Mouse (Mus musculus) limb, embryonic 10.5 days (tissue): ENCODE measurements around the gene Car12. TPM values are rescaled to one million over a fixed set of nuclear protein-coding genes. Genes with fewer than 3 reads are reported as not detected.

ENCODE experiments used
- DNase-seq: peaks from one replicate; pipeline ENCODE4 v3.0.0-alpha.2; 2017; ENCODE audit warnings: low spot score
- H3K27ac ChIP-seq: fragments of 300-500 bp; sonication (generic); 2 replicates; pipeline ENCODE4 v1.5.1; 2016; ENCODE audit warnings: mild to moderate bottlenecking
- H3K27me3 ChIP-seq: fragments of 300-500 bp; sonication (generic); 2 replicates; pipeline ENCODE4 v1.6.1; 2016; ENCODE audit warnings: low read depth, mild to moderate bottlenecking; ENCODE audit not compliant: poor library complexity, severe bottlenecking
- H3K36me3 ChIP-seq: fragments of 300-500 bp; sonication (generic); 2 replicates; pipeline ENCODE4 v1.6.1; 2016; ENCODE audit warnings: mild to moderate bottlenecking, moderate library complexity
- H3K4me1 ChIP-seq: fragments of 300-500 bp; sonication (generic); 2 replicates; pipeline ENCODE4 v1.6.1; 2016
- H3K4me3 ChIP-seq: fragments of 300-500 bp; sonication (generic); 2 replicates; pipeline ENCODE4 v1.5.1; 2016; ENCODE audit warnings: mild to moderate bottlenecking, moderate library complexity
- H3K9me3 ChIP-seq: fragments of 300-500 bp; sonication (generic); replicated peaks from 2 replicates; pipeline ENCODE4 v1.6.1; 2016; ENCODE audit warnings: mild to moderate bottlenecking
- WGBS: fragments of 180-500 bp; shearing (Covaris S2); methylation state at CpG from one replicate; pipeline ENCODE4 v1.1.7; 2016; 5-methylcytosine and 5-hydroxymethylcytosine counted together
- polyA plus RNA-seq: library from polyadenylated mRNA; unstranded; fragments of >200 nt; fragmentation: Nextera tagmentation; extraction: Ambion mirVana; gene quantifications from 2 replicates; pipeline ENCODE4 v1.2.1, GENCODE M21; 2016

The Car12 gene
- polyA plus RNA-seq, 1 experiment from 2014 or later: 5.2 TPM

DNA sequence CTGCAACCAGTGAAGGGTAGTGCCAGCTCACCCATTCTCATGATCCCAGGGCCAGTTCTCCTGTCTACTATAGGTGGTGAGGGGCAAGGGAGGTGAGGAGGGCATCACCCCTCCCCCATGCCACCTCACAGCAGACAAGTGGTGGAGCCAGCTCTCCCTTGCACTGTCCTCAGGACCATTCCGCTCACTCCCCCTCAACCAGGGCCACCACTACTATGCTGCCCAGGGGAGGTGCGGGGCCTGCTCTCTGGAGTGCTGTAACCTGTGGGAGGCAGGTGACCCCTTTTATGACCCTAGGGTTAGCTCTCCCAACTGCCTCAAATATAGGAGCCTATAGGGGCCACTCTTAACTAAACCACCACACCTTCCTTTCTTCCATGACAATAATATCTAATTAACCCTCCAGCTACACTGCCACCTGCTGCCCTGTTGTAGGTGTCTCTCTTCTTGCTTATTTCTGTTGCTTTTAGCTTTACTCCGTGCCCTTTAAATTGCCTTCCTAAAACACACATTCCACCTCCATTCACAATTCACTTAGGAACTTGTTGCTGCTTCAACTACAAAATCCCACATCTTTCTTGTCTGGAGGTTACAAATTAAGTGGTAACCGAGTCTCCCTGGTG, 21.7 kb upstream of the Car12 start:
- H3K27ac ChIP-seq: no peak overlapping the region
- H3K4me1 ChIP-seq: 0 out of 2 replicates have a peak, but pooled peaks cover 2% of the 10 kb centered on the region
- 80% methylated on average over 4 of the region's 4 CpGs for WGBS
- no peak for DNase-seq
- no peaks in the 10 kb centered on the region for H3K9me3 ChIP-seq
- no peak overlapping the region for H3K4me3 ChIP-seq
- H3K36me3 ChIP-seq: no peaks in the 10 kb centered on the region
- no peaks in the 10 kb centered on the region for H3K27me3 ChIP-seq

GRCm38 (mm10) chr9:66697355-66698140, 15.9 kb upstream of the Car12 start:
- WGBS: 83% methylated on average over 7 of the region's 7 CpGs
- Histone ChIP-seq H3K4me3 (no peak overlapping the region), H3K36me3 (no peaks in the 10 kb centered on the region), H3K27ac (no peak overlapping the region), H3K27me3 (no peaks in the 10 kb centered on the region), H3K4me1 (no peaks in the 10 kb centered on the region), H3K9me3 (no peaks in the 10 kb centered on the region)
- DNase-seq: no peak

- Histone ChIP-seq H3K4me3 (no peak overlapping the region), H3K36me3 (no peaks in the 10 kb centered on the region), H3K27me3 (no peaks in the 10 kb centered on the region), H3K27ac (no peak overlapping the region), H3K4me1 (no peaks in the 10 kb centered on the region), H3K9me3 (no peaks in the 10 kb centered on the region)
- 94% methylated on average over 4 of the region's 4 CpGs for WGBS
- no peak for DNase-seq
Observed at GRCm38 (mm10) chr9:66699748-66700147, 13.7 kb upstream of the Car12 start.

GRCm38 (mm10) chr9:66703002-66703401, 10.5 kb upstream of the Car12 start:
- H3K4me1 ChIP-seq: no peaks in the 10 kb centered on the region
- H3K27me3 ChIP-seq: no peaks in the 10 kb centered on the region
- no peak overlapping the region; the same call in 1 of the 2 replicates for H3K27ac ChIP-seq
- no peaks in the 10 kb centered on the region for H3K36me3 ChIP-seq
- no peak for DNase-seq
- H3K4me3 ChIP-seq: no peak overlapping the region
- H3K9me3 ChIP-seq: no peaks in the 10 kb centered on the region
- 94% methylated on average over 4 of the region's 4 CpGs for WGBS

DNA sequence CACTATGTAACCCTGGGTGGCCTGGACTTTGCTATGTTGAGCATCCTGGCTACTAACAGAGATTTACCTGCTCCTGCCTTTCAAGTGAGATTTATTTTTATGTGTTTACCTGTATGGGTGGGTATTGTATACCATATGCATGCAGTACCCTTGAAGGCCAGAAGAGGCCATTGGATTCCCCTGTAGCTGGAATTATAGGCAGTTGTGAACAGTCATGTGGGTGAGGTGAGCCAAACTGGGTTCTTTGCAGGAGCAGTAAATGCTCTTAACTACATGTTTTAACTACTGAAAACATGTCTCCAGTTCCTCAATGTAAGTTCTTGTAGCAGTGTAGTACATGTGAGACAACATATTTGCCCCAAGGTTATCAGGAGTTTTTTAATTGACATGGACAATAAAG, 8.1 kb upstream of the Car12 start:
- H3K27ac ChIP-seq: no peak overlapping the region
- no peak for DNase-seq
- H3K27me3 ChIP-seq: no peaks in the 10 kb centered on the region
- no peaks in the 10 kb centered on the region for H3K36me3 ChIP-seq
- H3K4me3 ChIP-seq: no peak overlapping the region
- no peaks in the 10 kb centered on the region for H3K9me3 ChIP-seq
- H3K4me1 ChIP-seq: peaks cover 9% of the 10 kb centered on the region

DNA sequence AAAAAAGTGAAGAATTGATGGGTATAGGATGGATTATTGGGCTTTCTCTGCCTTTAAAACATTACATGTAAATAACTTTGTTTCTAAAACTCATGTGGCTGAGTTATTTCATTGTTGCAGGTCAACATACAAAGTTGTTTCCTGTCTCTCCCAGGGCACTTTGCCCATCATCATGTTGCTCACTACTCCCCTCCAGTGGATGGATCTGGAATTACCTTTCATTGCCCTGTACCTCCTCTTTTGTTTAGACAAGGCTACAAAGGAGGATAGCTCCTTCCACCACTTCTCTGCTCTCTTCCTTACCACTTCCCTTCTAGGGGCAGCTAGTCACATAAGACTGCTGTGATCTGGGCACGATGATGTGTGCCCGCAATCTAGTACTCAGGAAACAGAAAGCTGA, 7.7 kb upstream of the Car12 start:
- peaks cover 9% of the 10 kb centered on the region for H3K4me1 ChIP-seq
- no peak overlapping the region for H3K27ac ChIP-seq
- DNase-seq: peak; percentile 72
- H3K9me3 ChIP-seq: no peaks in the 10 kb centered on the region
- H3K36me3 ChIP-seq: no peaks in the 10 kb centered on the region
- 50% methylated on average over 2 of the region's 2 CpGs for WGBS
- H3K4me3 ChIP-seq: no peak overlapping the region
- H3K27me3 ChIP-seq: no peaks in the 10 kb centered on the region

GRCm38 (mm10) chr9:66708054-66708772, 5.3 kb upstream of the Car12 start:
- Histone ChIP-seq H3K4me1 (peaks cover 14% of the 10 kb centered on the region), H3K27me3 (peaks cover 16% of the 10 kb centered on the region), H3K27ac (no peak overlapping the region), H3K36me3 (no peaks in the 10 kb centered on the region), H3K4me3 (no peak overlapping the region), H3K9me3 (no peaks in the 10 kb centered on the region)
- DNase-seq: no peak
- 81% methylated on average over 11 of the region's 11 CpGs for WGBS

DNA sequence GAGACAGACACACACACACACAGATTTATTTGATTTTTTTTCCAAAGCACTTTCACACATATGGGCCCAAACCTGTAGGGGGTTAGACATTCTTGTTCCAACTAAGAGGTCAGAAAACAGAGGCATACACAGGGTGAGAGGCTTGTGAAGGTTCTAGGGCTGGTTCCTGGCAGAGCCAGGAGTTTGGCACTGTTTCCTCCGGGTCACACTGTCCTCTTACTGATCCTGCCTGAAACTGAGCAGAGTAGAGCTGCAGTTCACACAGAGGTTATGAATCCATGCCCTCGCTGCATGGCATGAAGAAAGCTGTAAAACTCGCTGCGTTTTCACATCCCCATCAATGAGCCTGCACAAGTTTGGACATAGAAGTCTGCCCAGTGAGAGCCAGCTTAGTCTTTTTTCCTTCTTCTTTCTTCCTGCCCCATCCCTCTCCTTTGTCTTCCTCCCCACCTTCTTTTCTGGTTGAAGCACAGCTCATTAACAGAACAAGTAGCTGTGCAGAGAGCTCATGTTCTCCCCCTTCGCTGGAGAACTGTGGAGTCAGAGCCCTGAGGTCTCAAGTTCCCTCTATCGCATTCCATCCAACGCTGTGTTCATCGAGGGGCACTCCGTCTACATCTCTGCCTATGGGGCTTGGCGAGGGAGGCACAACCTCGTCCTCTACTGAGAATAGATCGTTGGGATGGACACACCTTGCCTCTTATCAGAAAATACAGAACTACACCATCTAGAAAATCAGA, 4.5 kb upstream of the Car12 start:
- H3K4me3 ChIP-seq: no peak overlapping the region
- WGBS: 74% methylated on average over 12 of the region's 12 CpGs
- peaks cover 20% of the 10 kb centered on the region for H3K4me1 ChIP-seq
- no peaks in the 10 kb centered on the region for H3K9me3 ChIP-seq
- peaks cover 19% of the 10 kb centered on the region for H3K27me3 ChIP-seq
- DNase-seq: no peak
- peak overlapping the region; percentile 46; the same call in 1 of the 2 replicates for H3K27ac ChIP-seq
- H3K36me3 ChIP-seq: no peaks in the 10 kb centered on the region

- Histone ChIP-seq H3K27ac (no peak overlapping the region), H3K9me3 (no peaks in the 10 kb centered on the region), H3K4me3 (no peak overlapping the region), H3K27me3 (peaks cover 35% of the 10 kb centered on the region), H3K4me1 (peaks cover 28% of the 10 kb centered on the region), H3K36me3 (no peaks in the 10 kb centered on the region)
- 80% methylated on average over 6 of the region's 6 CpGs for WGBS
- DNase-seq: no peak
Observed at GRCm38 (mm10) chr9:66710626-66711025, 2.9 kb upstream of the Car12 start.

GRCm38 (mm10) chr9:66714022-66714515, 583 bp downstream of the Car12 start:
- DNase-seq: no peak
- WGBS: 25% methylated on average over 12 of the region's 12 CpGs
- H3K36me3 ChIP-seq: no peaks in the 10 kb centered on the region
- peak overlapping the region; percentile 72 for H3K27ac ChIP-seq
- no peaks in the 10 kb centered on the region for H3K9me3 ChIP-seq
- peak overlapping the region; percentile 59 for H3K4me3 ChIP-seq
- peaks cover 30% of the 10 kb centered on the region for H3K4me1 ChIP-seq
- peaks cover 42% of the 10 kb centered on the region for H3K27me3 ChIP-seq

GRCm38 (mm10) chr9:66715361-66715760, 1.9 kb downstream of the Car12 start:
- no peak for DNase-seq
- H3K27ac ChIP-seq: no peak overlapping the region
- H3K4me1 ChIP-seq: peaks cover 31% of the 10 kb centered on the region
- H3K4me3 ChIP-seq: no peak overlapping the region
- WGBS: 85% methylated on average over 2 of the region's 2 CpGs
- no peaks in the 10 kb centered on the region for H3K36me3 ChIP-seq
- H3K9me3 ChIP-seq: no peaks in the 10 kb centered on the region
- H3K27me3 ChIP-seq: peaks cover 42% of the 10 kb centered on the region

DNA sequence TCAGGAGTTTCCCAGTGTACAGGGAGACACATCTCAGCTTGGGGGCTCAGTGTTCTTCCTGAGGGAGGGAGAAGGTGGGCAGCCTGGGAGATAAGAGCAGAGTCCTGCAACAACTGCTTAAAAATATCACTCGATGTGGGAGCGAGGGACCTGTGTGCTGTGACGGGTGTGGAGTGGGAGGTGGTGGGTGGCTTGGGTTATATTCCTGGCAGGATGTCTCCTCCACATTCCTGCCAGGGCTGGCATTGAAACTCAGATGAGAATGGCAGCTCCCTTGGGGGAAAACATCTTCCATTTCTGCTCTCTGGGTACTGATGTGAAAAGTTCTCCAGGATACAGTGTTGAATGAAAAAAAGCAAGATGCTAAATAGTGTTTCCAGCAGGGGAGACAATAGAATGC, 3.0 kb downstream of the Car12 start:
- H3K27ac ChIP-seq: no peak overlapping the region
- peaks cover 42% of the 10 kb centered on the region for H3K27me3 ChIP-seq
- H3K4me1 ChIP-seq: peaks cover 31% of the 10 kb centered on the region
- H3K36me3 ChIP-seq: no peaks in the 10 kb centered on the region
- H3K9me3 ChIP-seq: no peaks in the 10 kb centered on the region
- no peak overlapping the region for H3K4me3 ChIP-seq
- no peak for DNase-seq
- WGBS: 93% methylated on average over 3 of the region's 3 CpGs
